Mouse (Mus musculus) heart, adult 2 months (tissue): ENCODE results near the gene Tspoap1.

Experiments used
- CTCF ChIP-seq: fragments of 200-600 bp; IDR thresholded peaks from 2 replicates; pipeline ENCODE4 v1.8.1; 2022; ENCODE audit warnings: antibody characterized with exemption, mild to moderate bottlenecking, moderate library complexity
- POLR2A ChIP-seq: fragments of 200-500 bp; IDR thresholded peaks from 2 replicates; pipeline ENCODE4 v1.6.1; 2011; ENCODE audit warnings: mild to moderate bottlenecking, low read depth, low read length, control low read depth; ENCODE audit not compliant: insufficient read depth

GRCm38 (mm10) chr11:87790088-87790487 lies 29.7 kb downstream of the Tspoap1 start:
- TF ChIP-seq CTCF (no peak), POLR2A (no peak)
